Mouse (Mus musculus) olfactory bulb, adult 2 months (tissue): ENCODE measurements at regions not wholly inside any gene's neighbourhood (a gene's known extent, or its start where the extent isn't known, plus 50 kb on each side); places are given as distances from the start of the nearest gene placed in this dataset.

ENCODE experiments used
- H3K27ac ChIP-seq: fragments of 200-500 bp; 2 replicates; pipeline ENCODE4 v1.5.1; 2012; ENCODE audit warnings: low read depth, low read length; ENCODE audit not compliant: insufficient read depth
- H3K4me1 ChIP-seq: fragments of 200-500 bp; 2 replicates; pipeline ENCODE4 v1.6.1; 2012; ENCODE audit warnings: low read length; ENCODE audit not compliant: control insufficient read depth, insufficient read depth
- H3K4me3 ChIP-seq: fragments of 200-500 bp; 2 replicates; pipeline ENCODE4 v1.5.1; 2012; ENCODE audit warnings: mild to moderate bottlenecking, low read depth, low read length, moderate library complexity; ENCODE audit not compliant: insufficient read depth
- CTCF ChIP-seq: fragments of 200-500 bp; IDR thresholded peaks from 2 replicates; pipeline ENCODE4 v1.5.1; 2012; ENCODE audit warnings: low read depth, mild to moderate bottlenecking, low read length, moderate library complexity; ENCODE audit not compliant: insufficient read depth
- POLR2A ChIP-seq: fragments of 200-500 bp; IDR thresholded peaks from 2 replicates; pipeline ENCODE4 v1.6.1; 2012; ENCODE audit warnings: mild to moderate bottlenecking, low read depth, low read length, moderate library complexity; ENCODE audit not compliant: insufficient read depth
- WGBS: fragments of 180-500 bp; shearing (Covaris S2); methylation state at CpG from one replicate; pipeline ENCODE4 v1.1.7; 2018; 5-methylcytosine and 5-hydroxymethylcytosine counted together

GRCm38 (mm10) chr6:117574146-117574545 lies 266.8 kb upstream of the Zfp637 start:
- Histone ChIP-seq H3K27ac (no peak overlapping the region), H3K4me1 (peaks cover 8% of the 10 kb centered on the region), H3K4me3 (no peak overlapping the region)
- WGBS: 64% methylated on average over 10 of the region's 10 CpGs
- TF ChIP-seq POLR2A (no peak), CTCF (no peak)

- Histone ChIP-seq H3K27ac (no peak overlapping the region), H3K4me3 (no peak overlapping the region), H3K4me1 (peaks cover 8% of the 10 kb centered on the region)
- TF ChIP-seq POLR2A: no peak
- no peak for TF ChIP-seq CTCF
- WGBS: 88% methylated on average over 5 of the region's 5 CpGs
Observed at GRCm38 (mm10) chr6:117575057-117575456, 265.9 kb upstream of the Zfp637 start.

- whole genome bisulfite sequencing: 96% methylated on average over 9 of the region's 9 CpGs
- TF ChIP-seq CTCF (no peak), POLR2A (no peak)
- no peak overlapping the region for H3K27ac ChIP-seq
- H3K4me1 ChIP-seq: peaks cover 8% of the 10 kb centered on the region
- no peak overlapping the region for H3K4me3 ChIP-seq
Observed at GRCm38 (mm10) chr6:117576021-117576420, 265.0 kb upstream of the Zfp637 start.

GRCm38 (mm10) chr6:117577539-117578521 lies 263.1 kb upstream of the Zfp637 start:
- Histone ChIP-seq H3K27ac (no peak overlapping the region), H3K4me3 (no peak overlapping the region), H3K4me1 (peaks cover 4% of the 10 kb centered on the region; the same call in 1 of the 2 replicates)
- TF ChIP-seq CTCF: no peak
- no peak for TF ChIP-seq POLR2A
- 51% methylated on average over 10 of the region's 10 CpGs for WGBS

GRCm38 (mm10) chr6:117580951-117581350 lies 260.0 kb upstream of the Zfp637 start:
- no peak overlapping the region for H3K27ac ChIP-seq
- TF ChIP-seq CTCF (no peak), POLR2A (no peak)
- H3K4me3 ChIP-seq: no peak overlapping the region
- WGBS: 85% methylated on average over 2 of the region's 2 CpGs
- H3K4me1 ChIP-seq: peaks cover 4% of the 10 kb centered on the region; the same call in 1 of the 2 replicates

- TF ChIP-seq CTCF (no peak), POLR2A (no peak)
- no peak overlapping the region for H3K27ac ChIP-seq
- peaks cover 1% of the 10 kb centered on the region; the same call in 1 of the 2 replicates for H3K4me1 ChIP-seq
- WGBS: 94% methylated on average over 11 of the region's 11 CpGs
- H3K4me3 ChIP-seq: no peak overlapping the region
Observed at GRCm38 (mm10) chr6:117583121-117583520, 257.9 kb upstream of the Zfp637 start.

GRCm38 (mm10) chr6:117584563-117584962 lies 256.4 kb upstream of the Zfp637 start:
- H3K27ac ChIP-seq: no peak overlapping the region
- 92% methylated on average over 5 of the region's 5 CpGs for WGBS
- H3K4me3 ChIP-seq: no peak overlapping the region
- no peaks in the 10 kb centered on the region for H3K4me1 ChIP-seq
- no peak for TF ChIP-seq POLR2A

- H3K27ac ChIP-seq: no peak overlapping the region
- TF ChIP-seq CTCF (no peak), POLR2A (no peak)
- WGBS: 77% methylated on average over 8 of the region's 8 CpGs
- no peak overlapping the region for H3K4me3 ChIP-seq
- H3K4me1 ChIP-seq: no peaks in the 10 kb centered on the region
Observed at GRCm38 (mm10) chr6:117596166-117596840, 244.7 kb upstream of the Zfp637 start.

- H3K4me3 ChIP-seq: no peak overlapping the region
- no peaks in the 10 kb centered on the region for H3K4me1 ChIP-seq
- no peak overlapping the region for H3K27ac ChIP-seq
- WGBS: 86% methylated on average over 2 of the region's 2 CpGs
- TF ChIP-seq CTCF (no peak), POLR2A (no peak)
Observed at GRCm38 (mm10) chr6:117604834-117605233, 236.1 kb upstream of the Zfp637 start.
